Mouse (Mus musculus) CD8-positive naive resting alpha-beta T cell, adult 2 months (primary cell): ENCODE results near the gene Nuak2.
"Not testable (repeated sequence)": the region's sequence is repeated elsewhere in the genome, so short reads cannot be mapped to it uniquely, and the experiment has no call there.

Experiments
- DNase-seq, 2 experiments: peaks; one replicate each; pipeline ENCODE4 v3.0.0; 2022; ENCODE audit warnings: low read depth in 2 of 2, low spot score in 2 of 2

The Nuak2 gene

DNA sequence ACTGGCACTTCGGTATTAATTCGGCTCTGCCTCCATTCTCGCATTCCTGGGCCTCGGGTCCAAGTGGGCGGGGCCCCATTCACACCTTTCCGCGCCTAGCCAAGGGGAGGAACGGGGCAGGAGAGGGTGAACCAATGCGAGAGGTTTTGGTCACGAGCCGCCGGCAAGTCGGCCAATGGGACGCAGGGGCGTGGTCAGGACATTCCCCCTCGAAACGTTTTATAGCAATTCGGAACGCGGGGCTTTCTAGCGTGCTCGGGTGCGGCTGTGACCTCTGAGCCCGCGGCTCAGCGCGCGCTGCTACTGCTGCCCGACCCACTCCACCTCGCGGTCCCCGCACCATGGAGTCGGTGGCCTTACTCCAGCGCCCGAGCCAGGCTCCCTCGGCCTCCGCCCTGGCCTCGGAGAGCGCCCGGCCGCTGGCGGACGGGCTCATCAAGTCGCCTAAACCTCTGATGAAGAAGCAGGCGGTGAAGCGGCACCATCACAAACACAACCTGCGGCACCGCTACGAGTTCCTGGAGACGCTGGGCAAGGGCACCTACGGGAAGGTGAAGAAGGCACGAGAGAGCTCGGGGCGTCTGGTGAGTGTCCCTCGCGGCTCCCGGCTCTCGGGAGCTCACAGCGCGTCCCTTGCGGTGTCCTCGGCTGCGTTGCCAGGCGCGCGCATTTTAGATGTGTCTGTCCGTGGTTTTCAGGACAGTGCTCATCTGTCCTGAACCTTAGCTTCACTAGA lies at the start of gene Nuak2:
Gene Nuak2, plus strand, starts transcription at position 238 of the 736 bp plus-strand sequence.
- peak; percentile 37 to 59 for DNase-seq

DNA sequence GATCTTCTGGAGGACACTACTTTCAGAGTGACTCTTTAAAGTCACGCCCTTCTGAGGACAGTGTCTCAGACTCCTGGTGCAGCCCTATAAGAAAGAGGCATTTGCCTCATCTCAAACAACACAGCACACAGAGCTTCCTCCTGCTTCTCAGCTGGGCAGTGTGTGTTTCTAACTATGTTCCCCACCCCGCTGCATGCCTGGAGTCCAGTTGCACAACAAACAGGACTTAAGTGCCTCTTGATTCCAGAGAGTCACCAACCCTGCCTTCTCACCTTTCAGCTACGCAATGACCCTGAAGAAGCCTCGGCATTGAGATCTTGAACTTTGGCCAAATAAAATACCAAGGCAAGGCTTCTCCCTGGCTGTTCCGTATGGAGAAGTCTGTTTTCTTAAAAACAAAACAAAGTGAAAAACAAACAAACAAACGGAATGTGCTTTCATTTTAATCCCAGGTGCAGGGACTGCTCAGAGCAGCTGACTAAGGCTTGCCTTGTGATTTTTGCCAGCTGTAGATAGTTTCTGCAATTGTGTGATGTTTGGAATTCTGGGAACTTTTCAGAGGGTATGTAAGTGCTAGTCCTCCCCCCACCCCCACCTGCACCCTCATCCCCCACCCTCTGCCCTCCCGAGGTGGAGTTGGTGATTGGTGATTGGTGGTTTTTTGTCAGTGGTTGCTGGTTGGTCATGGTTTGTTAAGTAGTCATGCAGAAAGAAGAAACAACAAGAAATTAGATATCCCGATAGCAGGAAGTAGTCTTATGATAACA lies 49.0 kb upstream of the Nuak2 start:
- no peak for DNase-seq

DNA sequence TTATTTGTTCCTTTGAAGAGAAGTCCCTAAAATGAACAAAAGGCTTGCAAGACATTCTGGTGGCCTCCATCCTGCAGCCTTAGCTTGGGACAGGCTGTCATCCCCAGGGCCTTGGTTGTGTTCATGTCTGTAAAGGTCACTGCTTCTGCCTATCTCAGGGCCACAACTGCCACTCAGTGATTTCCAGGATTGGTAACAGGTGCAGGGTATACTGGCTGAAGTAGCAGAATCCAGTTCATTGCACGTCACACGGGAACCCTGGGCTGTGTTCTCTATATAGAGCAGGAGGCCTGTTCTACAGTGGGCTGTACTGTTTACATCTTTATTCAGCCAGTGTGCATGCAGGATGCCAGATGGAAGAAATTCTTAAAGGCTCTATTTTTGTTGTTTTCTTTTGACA lies 48.0 kb upstream of the Nuak2 start:
- no peak for DNase-seq

DNA sequence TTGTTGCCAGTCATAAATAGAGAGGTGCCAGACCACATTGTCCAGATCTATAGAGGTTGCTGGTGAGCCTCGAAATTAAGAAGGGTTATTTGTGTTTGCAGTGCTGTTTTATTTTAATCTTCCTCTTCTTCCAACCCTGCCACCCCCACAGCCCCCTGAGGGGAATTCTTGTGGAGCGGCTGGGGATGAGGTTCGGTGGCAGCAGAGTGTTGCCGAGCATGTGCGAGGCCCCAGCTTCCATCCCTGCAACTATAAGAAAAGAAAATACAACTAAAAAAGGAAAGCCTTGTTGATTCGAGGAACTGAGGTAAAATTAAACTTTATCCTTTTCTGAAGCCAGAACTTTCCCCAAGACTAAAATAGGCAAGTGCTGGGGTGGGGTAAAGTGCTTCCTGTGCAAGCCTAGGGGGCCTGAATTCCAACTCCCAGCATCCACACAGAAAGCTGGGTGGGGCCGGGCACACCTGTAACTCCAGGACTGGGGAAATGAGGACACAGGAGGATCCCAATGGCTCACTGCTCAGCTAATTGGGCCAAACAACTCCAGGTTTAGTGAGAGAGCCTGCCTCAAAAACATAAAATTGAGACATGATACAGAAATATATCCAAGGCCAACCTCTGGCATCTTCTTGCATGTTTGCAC lies 47.4 kb upstream of the Nuak2 start:
- no peak for DNase-seq

DNA sequence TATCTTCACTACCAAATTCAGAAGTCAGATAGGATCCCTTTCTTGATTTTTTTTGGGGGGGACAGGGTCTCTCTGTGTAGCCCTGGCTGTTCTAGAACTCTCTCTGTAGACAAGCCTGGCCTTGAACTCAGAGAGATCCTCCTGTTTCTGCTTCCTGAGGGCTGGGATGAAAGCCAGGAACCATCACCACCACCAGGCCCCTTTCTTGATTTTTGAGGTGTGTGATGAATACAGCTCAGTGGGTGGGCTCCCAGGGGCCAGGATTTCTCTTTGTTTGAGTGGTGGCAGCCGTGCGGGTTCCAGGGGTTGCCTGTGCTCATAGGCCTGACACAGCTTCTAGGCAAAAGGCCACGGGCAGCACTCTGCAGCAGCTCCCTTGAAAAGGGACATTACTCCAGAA lies 44.7 kb upstream of the Nuak2 start:
- no peak for DNase-seq

DNA sequence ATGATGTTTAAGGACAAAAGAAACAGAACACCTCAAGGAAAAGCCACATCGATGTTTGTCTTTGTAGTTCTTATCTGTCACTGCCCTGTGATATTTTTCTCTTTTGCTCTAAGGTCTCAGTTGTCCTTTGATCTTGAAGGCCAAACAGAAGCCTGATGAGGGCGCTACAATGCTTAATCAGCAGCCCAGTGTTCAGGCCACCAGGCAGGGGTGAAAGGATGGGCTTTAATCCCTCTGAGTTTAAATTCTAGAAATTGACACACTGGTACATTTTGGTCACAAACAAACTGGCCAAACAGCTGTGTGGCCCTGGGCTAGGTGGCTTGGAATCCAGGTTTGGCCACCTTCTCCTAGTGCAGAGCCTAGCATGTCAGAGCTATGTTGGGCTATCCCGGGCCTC lies 39.2 kb upstream of the Nuak2 start:
- DNase-seq = no peak

DNA sequence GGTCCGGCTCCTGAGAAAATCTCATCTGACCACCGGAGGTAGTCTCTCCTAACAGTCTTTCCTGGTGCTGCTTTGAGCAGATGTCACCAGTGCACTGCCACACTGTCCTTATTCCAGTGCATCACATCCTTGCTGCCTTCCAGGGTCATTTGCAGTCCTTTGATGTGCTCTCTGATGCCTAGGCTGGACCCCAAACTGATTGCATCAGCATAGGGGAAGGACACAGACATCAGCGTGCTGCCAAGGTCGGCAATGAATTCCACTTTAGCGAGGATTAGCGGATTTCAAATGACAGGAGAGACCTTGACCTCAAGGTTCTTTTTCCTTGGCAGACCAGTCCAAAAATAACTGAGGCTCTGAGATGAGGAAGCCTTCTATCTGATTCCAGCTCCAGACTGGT lies 38.8 kb upstream of the Nuak2 start:
- no peak for DNase-seq

DNA sequence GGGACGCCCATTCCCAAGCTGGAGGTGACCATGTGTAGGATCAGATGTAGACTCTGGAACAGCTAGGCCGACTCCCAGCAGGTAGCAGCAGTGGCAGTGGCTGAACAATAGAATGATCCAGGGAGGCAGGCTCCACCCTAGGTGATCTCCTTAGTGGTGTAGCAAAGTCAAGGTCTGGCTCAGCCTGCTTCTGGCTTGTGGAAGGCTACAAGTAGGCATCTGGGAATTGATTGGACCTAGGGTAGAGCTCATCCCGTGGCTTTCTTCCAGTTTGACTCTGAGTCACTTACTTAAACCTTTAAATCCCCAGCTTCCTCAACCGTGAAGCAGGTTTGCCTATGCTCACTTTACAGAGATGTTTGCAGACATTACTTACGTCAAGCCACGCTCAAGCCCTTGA lies 35.3 kb upstream of the Nuak2 start:
- DNase-seq = not testable (repeated sequence)

DNA sequence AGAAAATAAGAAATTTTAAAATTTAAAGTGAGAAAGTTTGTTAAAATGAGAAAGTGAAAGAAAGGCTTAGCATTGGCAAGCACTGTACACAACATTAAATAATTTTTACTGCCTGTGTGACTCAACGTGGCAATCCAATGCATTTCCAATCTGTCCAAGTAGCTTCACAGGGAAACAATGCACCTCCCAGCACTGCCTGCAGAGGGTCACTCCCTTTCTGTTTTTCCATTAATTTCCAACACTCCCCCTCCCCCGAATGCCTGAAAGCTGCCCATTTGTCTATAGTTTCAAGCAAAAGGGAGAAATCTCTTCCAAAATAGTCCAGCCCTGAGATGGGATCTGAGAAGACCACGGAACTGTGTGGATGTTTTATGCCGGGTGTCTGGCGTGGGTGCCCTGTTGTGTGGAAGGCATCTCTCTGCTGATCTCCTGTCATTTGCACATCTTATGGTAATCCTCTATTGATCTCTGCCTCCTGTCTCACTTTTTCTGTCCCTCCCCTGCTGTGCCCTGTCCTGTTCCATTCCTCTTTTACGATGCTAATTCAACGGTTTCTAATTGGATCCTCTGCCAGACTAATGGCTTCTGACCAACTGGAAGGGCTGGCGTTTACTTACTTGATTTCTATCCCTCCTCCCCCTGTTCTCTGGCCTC lies 34.3 kb upstream of the Nuak2 start:
- no peak for DNase-seq

DNA sequence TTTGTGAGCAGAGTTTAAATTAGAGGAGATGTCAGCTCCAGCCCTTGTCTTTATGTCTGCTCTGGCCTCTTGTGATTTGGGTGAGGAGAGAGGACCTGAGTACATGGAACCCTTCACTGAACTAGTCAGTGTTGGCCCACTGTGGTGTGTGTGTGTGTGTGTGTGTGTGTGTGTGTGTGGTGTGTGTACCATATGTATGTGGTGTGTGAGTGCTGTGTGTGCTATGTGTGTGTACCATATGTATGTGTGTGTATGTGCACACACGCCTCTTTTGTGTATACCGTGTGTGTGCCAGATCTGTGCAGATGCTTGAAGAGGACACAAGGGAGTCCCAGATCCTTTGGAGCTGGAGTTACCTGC lies 33.8 kb upstream of the Nuak2 start:
- no peak for DNase-seq

DNA sequence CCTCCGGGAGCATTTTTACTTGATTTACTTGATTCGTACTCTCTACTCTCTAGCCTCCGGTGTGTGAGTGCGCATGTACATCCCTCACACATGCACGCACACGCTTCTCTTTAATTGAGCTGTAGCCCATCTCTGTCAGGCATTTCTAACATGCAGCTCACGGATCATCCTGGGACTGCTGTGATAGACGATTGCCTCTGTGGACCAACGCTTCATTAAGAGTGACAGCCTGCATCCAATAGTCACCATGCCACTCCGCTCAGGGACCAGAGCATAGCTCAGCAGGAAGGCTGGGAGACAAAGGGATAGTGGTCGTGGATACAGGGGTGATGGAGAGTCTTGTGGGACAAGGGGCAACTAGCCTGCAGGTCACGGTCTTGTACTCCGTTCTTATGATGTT lies 32.9 kb upstream of the Nuak2 start:
- no peak for DNase-seq

DNA sequence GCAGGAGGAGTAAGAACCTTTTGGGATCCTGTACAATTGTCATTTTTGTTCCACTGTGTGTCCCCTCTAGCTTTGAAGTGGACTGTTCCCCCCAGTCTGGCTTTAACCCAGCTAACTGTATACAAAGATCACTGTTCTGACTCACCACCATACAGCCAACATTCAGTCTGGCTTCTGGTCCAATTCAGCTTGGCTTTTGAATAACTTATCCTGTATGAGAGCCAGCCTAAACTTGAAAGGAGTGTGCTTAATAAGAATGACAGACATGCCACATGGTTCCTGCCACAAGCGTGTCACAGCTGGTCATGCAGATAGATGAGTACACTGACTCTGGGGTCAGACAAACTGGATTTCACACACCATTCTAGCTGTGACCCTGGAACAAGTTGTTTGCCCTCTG lies 29.2 kb upstream of the Nuak2 start:
- no peak for DNase-seq

DNA sequence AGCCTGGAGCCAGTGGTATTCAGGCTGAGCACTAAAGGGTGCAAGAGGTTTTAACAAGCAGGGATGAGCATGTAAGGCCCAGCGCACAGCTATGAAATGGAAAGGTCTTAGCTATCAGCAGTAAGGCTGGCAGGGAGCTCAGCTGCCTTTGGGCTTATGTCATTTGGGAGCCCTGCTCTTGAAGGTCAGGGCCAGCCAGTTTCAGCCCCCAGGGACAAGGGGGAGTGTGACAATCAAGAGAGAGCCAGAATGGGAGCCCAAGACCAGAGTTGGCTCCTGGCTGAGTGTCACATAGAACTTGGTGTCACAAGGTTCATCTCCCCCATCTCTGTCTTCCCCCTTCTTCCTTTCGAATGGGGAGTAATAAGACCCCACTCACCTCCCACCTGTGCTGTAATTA lies 28.5 kb upstream of the Nuak2 start:
- DNase-seq = no peak

DNA sequence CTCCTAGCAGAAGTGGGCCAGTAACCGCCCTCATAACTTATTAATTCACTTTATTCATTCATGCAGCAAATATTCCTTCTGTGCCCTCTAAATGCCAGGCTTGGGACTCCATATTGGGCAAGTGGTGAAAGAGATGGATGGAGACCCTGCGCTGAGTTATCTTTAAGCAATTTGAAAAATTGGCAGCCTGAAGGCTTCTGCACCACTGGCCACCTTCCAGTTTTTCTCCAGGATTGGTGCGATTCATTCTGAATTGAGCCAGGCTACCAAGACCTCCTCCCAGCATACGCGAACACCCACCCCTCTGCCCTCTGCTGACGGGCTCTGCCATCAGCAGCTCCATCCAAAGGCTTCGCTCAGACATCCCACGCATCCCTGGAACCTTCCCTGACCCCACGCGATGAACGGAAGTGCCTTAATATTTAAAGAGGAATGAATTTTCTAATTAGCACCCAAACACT lies 27.9 kb upstream of the Nuak2 start:
- no peak for DNase-seq

DNA sequence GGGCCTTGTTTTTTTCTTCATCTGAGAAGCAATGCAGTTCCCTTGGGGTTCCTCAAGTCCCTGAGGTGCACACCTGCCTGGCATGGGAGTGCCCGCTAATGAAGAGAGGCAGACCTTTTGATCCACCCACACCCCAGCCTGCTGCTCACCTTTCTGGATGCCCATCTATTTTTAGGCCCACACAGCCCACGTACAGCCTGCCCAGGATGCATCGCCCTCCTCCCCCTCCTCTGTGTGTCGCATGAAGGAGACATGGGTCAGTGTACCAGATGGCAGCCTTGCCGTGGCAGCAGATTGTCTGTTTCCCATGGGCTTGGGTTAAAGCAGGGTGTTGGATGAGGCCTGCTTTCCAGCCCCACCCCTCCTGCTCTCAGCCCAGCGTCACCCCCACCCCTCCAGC lies 26.0 kb upstream of the Nuak2 start:
- DNase-seq = no peak

DNA sequence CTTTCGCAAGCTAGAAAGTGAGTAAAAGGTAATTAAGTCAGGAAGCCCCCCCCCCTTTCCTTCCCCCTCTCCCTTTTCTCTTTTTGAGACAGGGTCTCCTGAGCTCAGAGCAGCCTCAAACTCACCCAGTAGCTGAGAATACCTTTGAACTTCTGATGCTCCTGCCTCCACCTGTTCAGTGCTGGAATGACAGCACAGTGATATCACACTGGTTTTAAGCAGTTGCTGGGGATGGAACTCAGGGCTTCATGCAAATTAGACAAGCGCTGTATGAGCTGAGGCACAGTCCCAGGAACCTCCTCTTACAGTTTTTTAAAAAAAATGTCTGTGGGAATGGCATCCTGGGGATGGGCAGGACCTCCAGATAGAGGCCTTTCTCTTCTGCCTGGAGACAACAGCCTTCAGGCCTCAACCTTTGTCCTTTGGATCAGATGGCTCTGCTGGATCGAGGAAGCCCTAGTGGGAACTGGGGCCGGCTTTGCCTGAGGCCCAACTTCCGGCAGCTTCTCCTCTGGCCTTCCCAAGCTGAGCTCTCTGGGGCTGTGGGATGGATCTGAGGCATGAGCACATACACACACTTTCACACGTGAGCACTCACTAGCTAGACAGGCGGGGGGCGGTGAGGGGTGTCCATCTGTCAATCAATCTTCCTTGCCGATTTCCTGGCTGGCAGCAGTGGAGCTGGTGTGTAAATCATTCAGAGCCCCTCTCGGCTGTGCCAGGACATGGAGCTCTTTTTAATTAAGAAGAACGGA lies 24.8 kb upstream of the Nuak2 start:
- no peak for DNase-seq

DNA sequence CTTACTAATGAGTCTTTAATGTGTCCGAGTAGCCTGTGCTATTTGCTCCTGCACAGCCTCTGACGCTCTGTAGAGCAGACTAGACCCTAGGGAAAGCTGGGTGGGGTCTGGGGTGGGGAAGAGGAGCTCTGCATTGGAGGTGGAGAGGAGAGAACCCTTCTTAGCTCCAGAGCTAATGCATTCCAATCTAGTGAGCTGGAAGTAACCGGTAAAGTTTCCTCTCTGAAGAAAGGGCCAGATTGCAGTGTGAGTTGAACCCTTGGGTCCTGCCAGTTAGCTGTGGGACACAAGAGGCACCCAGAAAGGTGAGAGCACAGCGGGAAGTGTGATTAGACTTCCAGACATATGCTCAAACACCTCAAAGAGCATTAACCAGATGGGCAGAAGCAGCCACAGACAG lies 24.2 kb upstream of the Nuak2 start:
- no peak for DNase-seq

DNA sequence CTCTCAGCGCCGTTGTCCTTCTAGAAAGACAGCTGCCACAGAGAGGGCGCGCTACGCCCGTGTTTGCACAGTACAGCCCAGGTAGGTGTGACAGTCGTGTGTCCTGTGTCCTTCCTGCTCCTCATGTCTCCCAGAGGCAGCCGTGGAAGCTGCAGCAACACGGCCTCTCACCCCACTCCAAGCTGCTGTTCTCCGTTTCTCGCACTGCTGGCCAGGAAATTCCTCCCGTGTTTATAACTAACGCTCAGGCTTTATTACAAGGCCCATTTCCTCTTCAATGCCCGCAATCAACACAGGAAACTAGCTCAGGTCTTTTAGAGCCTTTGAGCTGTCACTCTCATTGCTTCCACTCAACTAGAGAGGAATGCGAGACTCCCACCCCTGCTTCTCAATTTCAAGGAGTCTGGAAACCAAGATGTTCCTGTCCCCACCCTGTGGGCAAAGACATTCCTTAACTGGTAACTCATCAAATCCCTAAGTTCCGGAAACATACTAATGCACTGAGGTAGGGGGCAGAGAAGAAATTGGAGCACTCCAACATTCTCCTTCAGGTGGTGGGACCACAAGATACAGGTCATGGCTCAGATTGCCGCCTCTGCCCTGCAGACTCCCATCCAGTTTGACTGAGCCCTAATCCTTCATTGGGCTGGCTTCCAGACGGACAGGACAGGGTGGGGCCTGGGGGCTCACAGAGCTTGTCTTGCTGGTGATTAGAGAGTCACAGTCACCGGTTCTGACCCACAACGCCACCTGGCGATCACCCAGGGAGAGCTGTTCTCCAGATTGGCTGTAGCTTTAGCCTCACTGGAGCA lies 23.4 kb upstream of the Nuak2 start:
- DNase-seq = no peak

DNA sequence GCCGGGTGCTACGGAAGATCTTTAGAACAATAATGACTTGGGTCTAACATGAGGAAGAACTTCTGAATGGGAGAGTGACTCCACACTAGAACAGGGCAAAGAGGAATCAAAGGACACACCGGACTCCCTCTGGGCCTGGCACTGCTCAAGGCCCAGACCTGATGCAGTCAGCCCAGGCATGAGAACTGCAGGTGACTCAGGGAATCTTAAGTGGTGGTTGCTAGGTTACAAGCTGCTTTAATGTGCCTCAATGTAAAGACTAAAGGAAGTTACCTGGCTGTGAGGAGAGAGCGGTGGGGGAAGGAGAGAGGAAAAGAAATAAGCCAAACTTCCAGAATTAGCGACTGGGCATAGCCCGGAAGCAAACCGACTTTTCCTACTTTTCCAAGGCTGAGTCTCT lies 20.4 kb upstream of the Nuak2 start:
- no peak for DNase-seq

DNA sequence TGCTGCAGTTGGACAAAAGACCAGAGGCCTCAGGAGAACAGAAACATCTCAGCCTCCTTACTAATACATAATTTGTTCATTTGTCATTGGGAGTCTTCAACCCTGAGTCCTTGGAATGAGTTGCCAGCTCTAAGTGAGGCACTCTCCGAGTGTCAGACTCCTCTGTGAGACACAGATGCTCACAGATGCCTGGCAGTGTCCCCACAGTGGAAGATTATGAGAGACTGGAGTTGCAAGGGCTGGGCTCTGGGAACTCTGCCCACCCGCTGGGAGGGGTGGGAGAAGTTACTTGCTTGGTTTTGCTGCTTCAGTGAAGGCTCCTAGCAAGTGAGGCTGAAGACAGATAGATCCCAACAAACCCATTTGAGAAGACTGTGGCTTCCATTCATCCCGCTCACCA lies 19.9 kb upstream of the Nuak2 start:
- no peak for DNase-seq
